Mouse (Mus musculus) hindbrain, embryonic 11.5 days (tissue): ENCODE measurements around the gene Ugt1a10. TPM values are rescaled to one million over a fixed set of nuclear protein-coding genes. Genes with fewer than 3 reads are reported as not detected.
A peak's percentile ranks its signal among the peaks of the same experiment; 100 is the strongest.

Experiments used
- ATAC-seq: fragments of 200-750 bp; cut with Nextera tagmentation; 2 replicates; pipeline ENCODE4 v1.8.0; 2017; ENCODE audit warnings: mild to moderate bottlenecking, moderate TSS enrichment, moderate library complexity; ENCODE audit not compliant: low FRiP score
- DNase-seq: peaks from one replicate; pipeline ENCODE4 v3.0.0-alpha.2; 2015; ENCODE audit warnings: low spot score
- H3K27ac ChIP-seq: fragments of 300-500 bp; sonication (generic); 2 replicates; pipeline ENCODE4 v1.5.1; 2014; ENCODE audit warnings: mild to moderate bottlenecking, low read depth, low read length
- H3K27me3 ChIP-seq: fragments of 300-500 bp; sonication (generic); 2 replicates; pipeline ENCODE4 v1.6.1; 2014; ENCODE audit warnings: mild to moderate bottlenecking, low read length, moderate library complexity, mixed read lengths; ENCODE audit not compliant: control insufficient read depth, insufficient read depth
- H3K36me3 ChIP-seq: fragments of 300-500 bp; sonication (generic); 2 replicates; pipeline ENCODE4 v1.6.1; 2014; ENCODE audit warnings: mild to moderate bottlenecking, low read length, moderate library complexity, mixed read lengths; ENCODE audit not compliant: control insufficient read depth, insufficient read depth
- H3K4me1 ChIP-seq: fragments of 300-500 bp; sonication (generic); replicated peaks from 2 replicates; pipeline ENCODE4 v1.6.1; 2014; ENCODE audit warnings: low read length, mixed read lengths; ENCODE audit not compliant: control insufficient read depth, insufficient read depth
- H3K4me2 ChIP-seq: fragments of 300-500 bp; sonication (generic); replicated peaks from 2 replicates; pipeline ENCODE4 v1.6.1; 2014; ENCODE audit warnings: mild to moderate bottlenecking, low read depth, low read length
- H3K4me3 ChIP-seq: fragments of 300-500 bp; sonication (generic); 2 replicates; pipeline ENCODE4 v1.5.1; 2014; ENCODE audit warnings: low read depth, low read length
- H3K9ac ChIP-seq: fragments of 300-500 bp; sonication (generic); 2 replicates; pipeline ENCODE4 v1.6.1; 2014; ENCODE audit warnings: low read depth, low read length
- H3K9me3 ChIP-seq: fragments of 300-500 bp; sonication (generic); 2 replicates; pipeline ENCODE4 v1.6.1; 2016; ENCODE audit warnings: low read length; ENCODE audit not compliant: control insufficient read depth
- WGBS: fragments of 180-500 bp; shearing (Covaris S2); extraction: QIAGEN DNeasy Blood & Tissue Kit; methylation state at CpG from one replicate; pipeline ENCODE4 v1.1.7; 2014; 5-methylcytosine and 5-hydroxymethylcytosine counted together
- polyA plus RNA-seq: library from polyadenylated mRNA; unstranded; fragments of >200 nt; fragmentation: Nextera tagmentation; extraction: Ambion mirVana; gene quantifications from 2 replicates; pipeline ENCODE4 v1.2.1, GENCODE M21; 2014

Ugt1a10 gene
- polyA plus RNA-seq, 1 experiment from 2014 or later, result not detected

DNA sequence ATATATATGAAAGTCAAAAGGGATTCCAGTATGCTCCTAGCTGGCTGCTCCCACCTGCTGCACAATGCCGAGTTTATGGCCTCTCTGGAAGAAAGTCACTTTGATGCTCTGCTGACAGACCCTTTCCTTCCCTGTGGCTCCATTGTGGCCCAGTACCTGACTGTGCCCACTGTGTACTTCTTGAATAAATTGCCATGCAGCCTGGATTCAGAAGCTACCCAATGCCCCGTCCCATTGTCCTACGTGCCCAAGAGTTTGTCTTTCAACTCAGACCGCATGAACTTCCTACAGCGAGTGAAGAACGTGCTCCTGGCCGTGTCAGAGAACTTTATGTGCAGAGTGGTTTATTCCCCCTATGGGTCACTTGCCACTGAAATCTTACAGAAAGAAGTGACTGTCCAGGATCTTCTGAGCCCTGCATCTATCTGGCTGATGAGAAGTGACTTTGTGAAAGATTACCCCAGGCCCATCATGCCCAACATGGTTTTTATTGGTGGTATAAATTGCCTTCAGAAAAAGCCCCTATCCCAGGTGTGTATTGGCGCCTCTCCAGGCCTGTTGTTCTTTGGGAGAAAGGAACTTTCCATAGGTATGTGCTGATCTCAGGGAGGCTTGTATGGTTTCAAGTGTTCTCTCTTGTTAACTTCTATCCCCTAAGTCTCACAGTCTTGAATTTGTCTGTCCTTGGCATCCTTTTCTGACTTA is 157.3 kb downstream of the Ugt1a10 start:
- Histone ChIP-seq H3K36me3 (no peaks in the 10 kb centered on the region), H3K27me3 (no peaks in the 10 kb centered on the region), H3K4me3 (no peak overlapping the region), H3K4me2 (no peak overlapping the region), H3K4me1 (no peaks in the 10 kb centered on the region), H3K27ac (no peak overlapping the region), H3K9ac (no peak overlapping the region), H3K9me3 (peaks cover 58% of the 10 kb centered on the region)
- ATAC-seq (peak; percentile 13; the same call in 1 of the 2 replicates), DNase-seq (peak; percentile 6)
- WGBS, result 64% methylated on average over 8 of the region's 8 CpGs

DNA sequence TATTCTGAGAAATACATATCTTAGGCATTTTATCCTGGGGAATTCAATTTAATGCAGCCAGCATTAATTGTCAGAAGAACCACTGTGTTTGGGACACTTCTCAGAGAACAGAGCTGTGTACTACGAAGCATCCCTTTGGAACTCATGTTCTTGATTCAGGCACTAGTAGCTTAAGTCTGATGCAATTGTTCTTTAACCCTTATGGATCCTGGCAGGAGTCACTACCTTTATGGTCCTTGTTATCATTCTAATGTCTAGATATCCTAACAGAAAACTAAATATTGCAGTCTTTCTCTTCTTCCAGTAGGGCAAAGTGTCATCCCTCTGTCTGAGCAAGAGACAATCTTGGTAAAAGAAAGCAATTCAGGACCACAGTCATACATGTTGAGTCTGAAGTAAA is 157.9 kb downstream of the Ugt1a10 start:
- DNase-seq, result no peak
- Histone ChIP-seq H3K36me3 (no peaks in the 10 kb centered on the region), H3K9ac (no peak overlapping the region), H3K27ac (no peak overlapping the region), H3K4me3 (no peak overlapping the region), H3K9me3 (peaks cover 60% of the 10 kb centered on the region), H3K4me2 (no peak overlapping the region), H3K4me1 (no peaks in the 10 kb centered on the region), H3K27me3 (no peaks in the 10 kb centered on the region)
- no peak for ATAC-seq
- 83% methylated on average over 1 of the region's 1 CpGs for WGBS

DNA sequence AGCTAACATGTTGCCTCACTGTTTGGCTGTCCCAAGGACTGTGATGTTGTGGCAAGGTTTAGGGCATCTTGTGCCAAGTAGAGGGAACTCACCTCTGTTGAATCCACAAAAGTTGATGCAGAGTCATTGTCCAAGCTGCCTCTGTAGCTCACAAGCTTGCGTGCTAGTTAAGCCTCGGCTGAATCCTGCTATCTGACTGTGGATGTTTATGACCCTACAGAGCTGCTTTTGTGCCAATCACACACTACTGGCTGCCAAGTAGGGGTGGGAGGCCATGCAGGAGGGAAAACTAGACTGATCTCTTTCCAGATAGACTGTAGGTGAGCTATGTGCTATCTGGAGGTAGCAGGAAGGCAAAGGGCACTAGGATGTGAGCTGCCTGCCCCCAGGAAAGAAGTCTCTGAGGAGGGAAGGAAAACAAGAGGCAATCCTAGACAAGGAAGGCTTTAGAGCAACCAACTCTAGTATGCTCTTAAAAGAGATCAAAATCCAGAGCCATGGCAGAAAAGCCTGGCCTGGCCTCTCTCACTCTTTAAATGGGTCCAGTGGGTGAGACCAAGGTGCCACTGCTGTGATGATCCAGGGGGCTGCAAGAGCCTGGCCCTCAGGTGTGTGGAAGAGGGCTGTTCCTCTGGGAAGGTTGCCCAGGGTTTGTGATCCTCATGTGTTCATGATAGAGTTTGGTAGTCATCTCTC is 158.7 kb downstream of the Ugt1a10 start:
- no peaks in the 10 kb centered on the region for H3K27me3 ChIP-seq
- no peak overlapping the region for H3K4me3 ChIP-seq
- H3K36me3 ChIP-seq, result no peaks in the 10 kb centered on the region
- H3K9ac ChIP-seq, result no peak overlapping the region
- ATAC-seq (peak; percentile 14; the same call in 1 of the 2 replicates), DNase-seq (peak; percentile 6)
- H3K27ac ChIP-seq, result no peak overlapping the region
- WGBS, result 84% methylated on average over 2 of the region's 2 CpGs
- no peaks in the 10 kb centered on the region for H3K4me1 ChIP-seq
- peaks cover 60% of the 10 kb centered on the region for H3K9me3 ChIP-seq
- no peak overlapping the region for H3K4me2 ChIP-seq

DNA sequence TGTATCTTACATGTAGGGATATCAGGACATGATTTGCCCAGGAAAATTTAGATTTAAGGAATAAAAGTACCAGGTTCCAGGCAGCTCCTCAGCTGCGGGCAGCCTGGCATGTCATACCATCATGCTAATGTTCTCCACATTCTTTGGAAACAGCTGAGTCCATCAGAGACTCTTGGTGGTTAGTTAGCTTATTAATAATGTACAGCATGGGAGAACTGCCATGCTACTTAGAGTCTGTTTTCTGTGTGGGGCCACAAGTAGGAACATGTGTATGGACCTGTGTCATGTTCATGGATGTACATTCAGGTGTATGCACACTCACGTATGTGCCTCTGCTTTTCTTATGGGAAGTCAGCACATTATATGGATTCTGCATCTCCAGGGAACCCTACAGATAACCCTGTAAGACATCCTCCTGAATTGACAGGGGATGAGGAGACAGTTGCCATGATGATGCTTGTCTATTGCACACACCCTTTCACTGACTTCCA is 159.3 kb downstream of the Ugt1a10 start:
- Histone ChIP-seq H3K9ac (no peak overlapping the region), H3K27ac (no peak overlapping the region), H3K9me3 (peaks cover 60% of the 10 kb centered on the region), H3K36me3 (no peaks in the 10 kb centered on the region), H3K4me2 (no peak overlapping the region), H3K4me1 (no peaks in the 10 kb centered on the region), H3K27me3 (no peaks in the 10 kb centered on the region), H3K4me3 (no peak overlapping the region)
- ATAC-seq (no peak), DNase-seq (peak; percentile 2)
- 79% methylated on average over 2 of the region's 2 CpGs for WGBS

- H3K9ac ChIP-seq, result no peak overlapping the region
- no peak overlapping the region for H3K27ac ChIP-seq
- no peak overlapping the region for H3K4me3 ChIP-seq
- peaks cover 60% of the 10 kb centered on the region for H3K9me3 ChIP-seq
- 71% methylated on average over 10 of the region's 10 CpGs for WGBS
- H3K4me2 ChIP-seq, result no peak overlapping the region
- H3K36me3 ChIP-seq, result no peaks in the 10 kb centered on the region
- H3K4me1 ChIP-seq, result no peaks in the 10 kb centered on the region
- ATAC-seq (0 out of 2 replicates have a peak, but pooled peaks have one; percentile 0), DNase-seq (peak; percentile 7)
- H3K27me3 ChIP-seq, result no peaks in the 10 kb centered on the region
These were observed 160.5 kb downstream of the Ugt1a10 start for GRCm38 (mm10) chr1:88215466-88216380.

- Histone ChIP-seq H3K27ac (no peak overlapping the region), H3K9me3 (peaks cover 57% of the 10 kb centered on the region), H3K4me1 (no peaks in the 10 kb centered on the region), H3K4me2 (no peak overlapping the region), H3K4me3 (no peak overlapping the region), H3K27me3 (no peaks in the 10 kb centered on the region), H3K9ac (no peak overlapping the region), H3K36me3 (no peaks in the 10 kb centered on the region)
- ATAC-seq (no peak), DNase-seq (peak; percentile 2)
- WGBS, result 56% methylated on average over 2 of the region's 2 CpGs
These were observed 161.4 kb downstream of the Ugt1a10 start for GRCm38 (mm10) chr1:88216551-88216950.

DNA sequence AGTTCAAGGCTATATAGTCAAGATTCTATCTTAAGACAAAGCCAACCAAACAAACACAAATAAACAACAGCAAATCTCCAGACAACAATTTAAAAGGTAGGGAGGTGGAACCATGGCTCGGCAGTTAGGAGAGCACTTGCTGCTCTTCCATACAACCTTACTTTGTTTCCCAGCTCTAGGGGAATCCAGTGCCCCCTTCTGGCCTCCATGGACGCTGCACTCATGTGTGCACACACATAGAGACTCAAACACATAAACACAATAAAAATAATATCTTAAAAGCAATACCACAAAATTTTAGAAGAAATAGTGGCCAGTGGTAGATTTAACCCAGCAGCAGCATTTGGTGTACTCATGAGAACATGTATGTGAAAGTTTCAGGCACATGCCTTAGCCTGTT is 162.0 kb downstream of the Ugt1a10 start:
- H3K4me1 ChIP-seq, result no peaks in the 10 kb centered on the region
- ATAC-seq, result no peak
- H3K9ac ChIP-seq, result no peak overlapping the region
- no peak overlapping the region for H3K4me2 ChIP-seq
- WGBS, result 67% methylated on average over 2 of the region's 2 CpGs
- no peak overlapping the region for H3K27ac ChIP-seq
- H3K4me3 ChIP-seq, result no peak overlapping the region
- peaks cover 53% of the 10 kb centered on the region for H3K9me3 ChIP-seq
- H3K27me3 ChIP-seq, result no peaks in the 10 kb centered on the region
- DNase-seq, result peak; percentile 2
- no peaks in the 10 kb centered on the region for H3K36me3 ChIP-seq

- ATAC-seq (no peak), DNase-seq (peak; percentile 4)
- Histone ChIP-seq H3K36me3 (no peaks in the 10 kb centered on the region), H3K4me1 (no peaks in the 10 kb centered on the region), H3K4me3 (no peak overlapping the region), H3K9me3 (peaks cover 50% of the 10 kb centered on the region), H3K9ac (no peak overlapping the region), H3K27ac (no peak overlapping the region), H3K4me2 (no peak overlapping the region), H3K27me3 (no peaks in the 10 kb centered on the region)
- 46% methylated on average over 3 of the region's 3 CpGs for WGBS
These were observed 162.4 kb downstream of the Ugt1a10 start for GRCm38 (mm10) chr1:88217576-88217975.
